Mouse (Mus musculus) lung, postnatal 0 days (tissue): ENCODE data around the gene Itga9.

Experiments used
- CTCF ChIP-seq: IDR thresholded peaks from 2 replicates; pipeline ENCODE4 v1.5.1; 2016; ENCODE audit warnings: antibody characterized with exemption, mild to moderate bottlenecking
- EP300 ChIP-seq: IDR thresholded peaks from 2 replicates; pipeline ENCODE4 v1.6.1; 2016; ENCODE audit warnings: antibody characterized with exemption, mild to moderate bottlenecking, control low read depth

DNA sequence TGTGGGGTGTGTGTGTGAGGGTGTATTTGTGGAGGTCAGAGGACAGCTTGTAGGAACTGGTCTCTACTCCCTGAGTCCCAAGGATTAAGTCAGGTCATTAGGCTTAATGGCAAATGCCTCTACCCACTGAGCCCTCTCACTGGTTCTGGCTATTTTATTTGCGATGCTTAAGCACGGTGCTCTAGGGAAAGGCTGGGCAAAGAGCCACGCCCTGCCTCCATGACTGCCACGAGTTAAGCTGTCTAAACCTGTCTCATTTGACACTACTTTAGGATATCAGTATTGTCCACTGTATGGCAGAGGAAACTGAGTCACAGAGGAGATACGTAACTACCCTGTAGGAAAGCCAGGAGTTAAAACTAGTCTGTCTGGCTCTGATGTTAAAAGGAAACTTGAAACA lies 337.5 kb downstream of the Itga9 start:
- TF ChIP-seq CTCF (no peak), EP300 (no peak)
